Mouse (Mus musculus) brain, embryonic 14.5 days (tissue): ENCODE measurements at regions not wholly inside any gene's neighbourhood (a gene's known extent, or its start where the extent isn't known, plus 50 kb on each side); places are given as distances from the start of the nearest gene placed in this dataset.

Source experiments
- CTCF ChIP-seq: fragments of 200-500 bp; IDR thresholded peaks from 2 replicates; pipeline ENCODE4 v1.5.1; 2012; ENCODE audit warnings: inconsistent platforms, mild to moderate bottlenecking, moderate library complexity, borderline replicate concordance; ENCODE audit not compliant: insufficient read depth, insufficient read length; ENCODE audit errors: extremely low read depth
- POLR2A ChIP-seq: fragments of 200-500 bp; IDR thresholded peaks from 2 replicates; pipeline ENCODE4 v1.6.1; 2012; ENCODE audit warnings: mild to moderate bottlenecking, inconsistent platforms, borderline replicate concordance; ENCODE audit not compliant: poor library complexity, insufficient read depth, insufficient read length, severe bottlenecking; ENCODE audit errors: extremely low read depth

- TF ChIP-seq CTCF (no peak), POLR2A (no peak)
Measured at GRCm38 (mm10) chr14:76255971-76256370, 145.3 kb downstream of the Nufip1 start.
